In genomic region chr11:12090961-12091360, GRCm38 (mm10) we compare ENCODE assay signal across 21 mouse cellular contexts. TPM values are rescaled to one million over a fixed set of nuclear protein-coding genes. Genes with fewer than 3 reads are reported as not detected.
DNase-seq lines count a peak whose midpoint lies in the region; ATAC-seq lines count a peak whose summit lies in the region.
"Had no signal": no experiment of that assay in that cellular context is flagged by ENCODE, and none has a peak within 500 bp of the region (broad histone marks: within the 10 kb centered on the region; RNA-seq: fewer than 3 reads in every experiment).

No protein-coding gene starts in this region.

- H3K9me3 ChIP-seq in heart, embryonic 13.5 days, result 0 out of 2 replicates have a peak, but pooled peaks cover 8% of the 10 kb centered on the region
- H3K9me3 ChIP-seq: embryonic facial prominence, embryonic 13.5 days; lung, embryonic 15.5 days had no signal

- peak; percentile 17 for DNase-seq in gastrocnemius, adult 18-20 months (ENCODE audit: low spot score)
- peak; percentile 44 for DNase-seq in gastrocnemius, postnatal 25 days
- DNase-seq in retina, embryonic 14.5 days (ENCODE audit: low spot score), result peak; percentile 22
- no peak for DNase-seq in adrenal gland, adult (ENCODE audit: inconsistent age in 2 of 2, low spot score in 1 of 2)
- no peak for DNase-seq in left cerebral cortex, postnatal 14 days (ENCODE audit: low spot score in 2 of 2)
- DNase-seq: adrenal gland, adult 2 months; B cell, adult 2 months; cerebellum, adult 9-11 months; forebrain, postnatal 0 days; kidney, adult 11 months; right cerebral cortex, adult 18-20 months; spleen, adult 18-20 months; thymus, postnatal 4 days had no signal

- intact Hi-C loops in left cerebral cortex, postnatal 14 days (cut with DNase I), result no loop called here

- peaks cover 7% of the 10 kb centered on the region; the same call in 1 of the 2 replicates for H3K36me3 ChIP-seq in heart, embryonic 13.5 days
- H3K36me3 ChIP-seq: embryonic facial prominence, embryonic 13.5 days; lung, embryonic 15.5 days had no signal

- WGBS in heart, embryonic 13.5 days, result 66% methylated on average over 4 of the region's 4 CpGs

- H3K27ac ChIP-seq in heart, embryonic 13.5 days (replicated peaks), result peak overlapping the region; percentile 62
- H3K27ac ChIP-seq: embryonic facial prominence, embryonic 13.5 days; kidney, postnatal 0 days; liver, embryonic 14.5 days; lung, embryonic 15.5 days; macrophage had no signal

- no peak overlapping the region for H3K4me2 ChIP-seq in heart, embryonic 13.5 days
- H3K4me2 ChIP-seq: embryonic facial prominence, embryonic 13.5 days; lung, embryonic 15.5 days; midbrain, embryonic 11.5 days had no signal

- ATAC-seq in heart, embryonic 13.5 days (ENCODE audit: extremely low read depth, insufficient number of reproducible peaks, low FRiP score, low TSS enrichment), result no peak
- no peak for ATAC-seq in megakaryocyte-erythroid progenitor cell, adult 5-6 weeks (replicated peaks; ENCODE audit: low FRiP score, low TSS enrichment, poor library complexity, severe bottlenecking)
- ATAC-seq: forebrain, postnatal 0 days had no signal

- H3K4me1 ChIP-seq in heart, embryonic 13.5 days, result peaks cover 17% of the 10 kb centered on the region
- H3K4me1 ChIP-seq: embryonic facial prominence, embryonic 13.5 days; lung, embryonic 15.5 days had no signal

- no peak overlapping the region for H3K4me3 ChIP-seq in heart, embryonic 13.5 days
- H3K4me3 ChIP-seq: embryonic facial prominence, embryonic 13.5 days; lung, embryonic 15.5 days had no signal

- no peak overlapping the region for H3K9ac ChIP-seq in heart, embryonic 13.5 days
- H3K9ac ChIP-seq: embryonic facial prominence, embryonic 13.5 days; forebrain, postnatal 0 days; liver, embryonic 14.5 days; lung, embryonic 15.5 days had no signal

- H3K27me3 ChIP-seq in heart, embryonic 13.5 days (replicated peaks), result no peaks in the 10 kb centered on the region
- H3K27me3 ChIP-seq: embryonic facial prominence, embryonic 13.5 days; lung, embryonic 15.5 days had no signal

RNA-seq across cellular contexts. Expression of gene Grb10, which starts 52.5 kb away (rescaled TPM):
- 10 to 100 TPM; 26.6 to 36.9 TPM for total RNA-seq in gastrocnemius, adult 18-20 months (2021)
- total RNA-seq in gastrocnemius, postnatal 25 days (2021), result 10 to 100 TPM; 68.6 to 78.9 TPM
- polyA plus RNA-seq in heart, embryonic 13.5 days (2015; fragmentation: Nextera tagmentation; extraction: Ambion mirVana), result 494 and 545 TPM in 2 replicates
- total RNA-seq in megakaryocyte-erythroid progenitor cell, adult 5-6 weeks (2014; fragmentation: Nextera tagmentation), result 38.7 and 42.0 TPM in 2 replicates
- 53.4 and 54.0 TPM in 2 replicates for total RNA-seq in megakaryocyte-erythroid progenitor cell, adult 5-6 weeks (2017)
- 10 to 100 TPM; 43.3 to 45.1 TPM for total RNA-seq in left cerebral cortex, postnatal 14 days (2021)
- polyA plus RNA-seq: macrophage had no signal

Comparison
In these comparisons a context has a peak if more than half of its experiments do, and no peak if none do; other contexts are left out.
1. DNase-seq: peak in gastrocnemius, adult 18-20 months (single experiment), gastrocnemius, postnatal 25 days (single experiment) and retina, embryonic 14.5 days (single experiment); none in adrenal gland, adult (0 of 2) and left cerebral cortex, postnatal 14 days (0 of 2).